Mouse (Mus musculus) ES-E14 (cell line): ENCODE results near the gene Phyhipl. TPM values are rescaled to one million over a fixed set of nuclear protein-coding genes. Genes with fewer than 3 reads are reported as not detected.

Source experiments
- DNase-seq: peaks from one replicate; pipeline ENCODE4 v3.0.0-alpha.2; 2013; ENCODE audit warnings: low read depth, low spot score
- H3K27ac ChIP-seq: 2 replicates; pipeline ENCODE4 v1.5.1; 2012; ENCODE audit warnings: low read depth, mild to moderate bottlenecking, low read length, moderate library complexity, mixed read lengths; ENCODE audit not compliant: poor library complexity, insufficient read depth, severe bottlenecking
- H3K36me3 ChIP-seq: 2 replicates; pipeline ENCODE4 v1.6.1; 2012; ENCODE audit warnings: mild to moderate bottlenecking, low read length, moderate library complexity, mixed read lengths; ENCODE audit not compliant: control insufficient read depth, poor library complexity, insufficient read depth, severe bottlenecking
- H3K4me1 ChIP-seq, 2 experiments: fragments of 150-350 bp in 1 of 2; sonication (generic) in 1 of 2; 2 replicates each; pipeline ENCODE4 v1.6.1; 2012; ENCODE audit warnings: low read length in 2 of 2, mild to moderate bottlenecking in 1 of 2, mixed read lengths in 1 of 2; ENCODE audit not compliant: control insufficient read depth in 2 of 2, insufficient read depth in 2 of 2, poor library complexity in 1 of 2
- H3K4me3 ChIP-seq, 2 experiments: fragments of 150-350 bp in 1 of 2; sonication (generic) in 1 of 2; 2 replicates each; pipeline ENCODE4 v1.5.1; 2012; ENCODE audit warnings: low read length in 2 of 2, low read depth in 1 of 2, mild to moderate bottlenecking in 1 of 2, mixed read lengths in 1 of 2; ENCODE audit not compliant: insufficient read depth in 1 of 2, poor library complexity in 1 of 2, severe bottlenecking in 1 of 2
- H3K9ac ChIP-seq: 2 replicates; pipeline ENCODE4 v1.6.1; 2012; ENCODE audit warnings: low read depth, mild to moderate bottlenecking, low read length, mixed read lengths; ENCODE audit not compliant: poor library complexity, insufficient read depth, severe bottlenecking
- H3K9me3 ChIP-seq: fragments of 150-350 bp; sonication (generic); 2 replicates; pipeline ENCODE4 v1.6.1; 2012; ENCODE audit warnings: low read depth, mild to moderate bottlenecking, low read length; ENCODE audit not compliant: control insufficient read depth, insufficient read depth
- CHD2 ChIP-seq: IDR thresholded peaks from 2 replicates; pipeline ENCODE4 v1.6.1; 2014; ENCODE audit warnings: mild to moderate bottlenecking, low read depth, low read length, inconsistent platforms
- HCFC1 ChIP-seq: IDR thresholded peaks from 2 replicates; pipeline ENCODE4 v1.6.1; 2012; ENCODE audit warnings: low read length, inconsistent platforms, borderline replicate concordance; ENCODE audit not compliant: insufficient read depth
- MAFK ChIP-seq: IDR thresholded peaks from 2 replicates; pipeline ENCODE4 v1.6.1; 2014; ENCODE audit warnings: mild to moderate bottlenecking, low read depth, low read length, inconsistent platforms; ENCODE audit not compliant: insufficient read depth
- ZC3H11A ChIP-seq: IDR thresholded peaks from 2 replicates; pipeline ENCODE4 v1.6.1; 2012; ENCODE audit warnings: low read depth, mild to moderate bottlenecking, inconsistent platforms, low read length, borderline replicate concordance
- ZNF384 ChIP-seq: IDR thresholded peaks from 2 replicates; pipeline ENCODE4 v1.6.1; 2012; ENCODE audit warnings: low read depth, low read length, inconsistent platforms
- in situ Hi-C, 2 experiments: fragments of 600-800 bp; cut with MboI; formaldehyde crosslinking; loops; one replicate each; pipeline ENCODE4 v1.15.1; 2025; ENCODE audit warnings: low sequenced_read_pairs in 2 of 2, inconsistent platforms in 1 of 2; ENCODE audit not compliant: unreplicated experiment in 2 of 2
- total RNA-seq: library from RNA; depleted of rRNA; stranded (reverse); fragments of 300-350 nt; gene quantifications from 2 replicates; pipeline ENCODE4 v1.2.3, GENCODE M21; 2012

Gene Phyhipl
- total RNA-seq, 1 experiment: 1.5 TPM

DNA sequence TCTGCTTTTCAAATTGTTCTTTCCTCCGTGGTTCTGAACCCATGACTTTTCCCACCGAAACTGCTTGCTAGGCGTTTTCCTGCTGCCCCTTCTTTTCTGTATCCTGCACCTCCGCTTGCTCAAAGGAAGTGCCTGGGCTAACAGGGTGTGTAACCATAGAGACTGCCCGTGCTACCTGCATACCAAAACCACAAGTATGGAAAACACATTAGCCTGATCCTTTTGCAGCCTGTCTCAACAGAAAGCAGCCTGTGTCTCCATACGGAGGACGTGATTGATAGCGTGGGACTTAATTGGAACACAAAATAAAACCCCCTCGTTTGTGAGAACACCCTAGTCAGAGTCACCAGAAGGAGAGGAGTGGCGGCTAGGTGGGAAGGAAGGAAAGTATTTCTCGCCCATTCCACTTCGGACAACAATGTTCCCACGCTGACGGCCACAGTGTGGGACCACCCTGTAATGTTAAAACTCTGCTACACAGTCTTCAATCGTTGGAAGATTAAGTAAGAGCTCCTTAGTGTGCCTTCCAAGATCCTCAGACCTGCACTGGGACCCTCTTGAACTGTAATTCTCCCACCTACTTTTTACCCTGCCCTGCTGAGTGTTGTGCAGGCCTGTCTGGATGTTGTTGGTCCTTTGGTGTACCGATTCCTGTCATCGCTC lies 15.6 kb downstream of the Phyhipl start:
- Histone ChIP-seq H3K27ac (no peak overlapping the region), H3K36me3 (no peaks in the 10 kb centered on the region), H3K4me1 (no peaks in the 10 kb centered on the region), H3K9ac (no peak overlapping the region), H3K9me3 (no peaks in the 10 kb centered on the region), H3K4me3 (no peak overlapping the region)
- in situ Hi-C loops: no loop called here
- TF ChIP-seq ZNF384 (no peak), MAFK (peak; percentile 60; the same call in 1 of the 2 replicates)
- no peak for DNase-seq

DNA sequence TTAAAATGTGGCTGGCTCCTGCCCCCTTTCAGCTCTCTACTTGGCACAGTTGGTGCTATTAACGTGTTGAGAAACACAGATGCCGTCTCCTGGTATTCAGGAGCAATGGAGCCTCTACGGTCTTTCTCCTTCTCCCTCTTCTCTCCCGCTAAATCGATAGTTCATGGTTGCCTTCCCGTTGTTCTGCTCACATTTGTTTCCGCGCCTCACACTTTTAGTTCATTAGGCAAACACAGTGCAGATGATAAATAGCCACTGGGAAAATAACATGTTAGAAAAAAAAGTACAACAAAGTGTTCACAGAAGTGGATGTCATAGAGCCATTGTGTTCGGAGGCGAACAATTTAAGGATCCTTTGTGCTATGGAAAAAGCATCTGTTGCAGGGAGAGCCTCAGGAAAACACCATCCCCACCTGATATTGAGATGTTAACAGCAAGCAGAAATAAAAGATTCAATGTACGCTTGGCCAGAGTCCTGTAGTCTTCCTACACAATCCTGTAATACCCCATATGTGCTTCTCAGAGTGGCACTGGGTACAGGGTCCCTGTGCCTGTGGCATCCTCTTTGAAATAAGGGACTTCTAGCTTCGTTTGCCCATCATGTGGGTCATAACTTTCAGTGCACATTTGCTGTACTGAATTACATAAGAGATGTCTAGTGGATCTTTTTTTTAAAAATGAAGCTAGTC lies 18.0 kb downstream of the Phyhipl start:
- Histone ChIP-seq H3K4me3 (no peak overlapping the region), H3K36me3 (no peaks in the 10 kb centered on the region), H3K27ac (no peak overlapping the region), H3K9ac (no peak overlapping the region), H3K4me1 (no peaks in the 10 kb centered on the region), H3K9me3 (no peaks in the 10 kb centered on the region)
- in situ Hi-C loops: no loop called here
- TF ChIP-seq HCFC1: no peak
- TF ChIP-seq CHD2: no peak
- no peak for DNase-seq

DNA sequence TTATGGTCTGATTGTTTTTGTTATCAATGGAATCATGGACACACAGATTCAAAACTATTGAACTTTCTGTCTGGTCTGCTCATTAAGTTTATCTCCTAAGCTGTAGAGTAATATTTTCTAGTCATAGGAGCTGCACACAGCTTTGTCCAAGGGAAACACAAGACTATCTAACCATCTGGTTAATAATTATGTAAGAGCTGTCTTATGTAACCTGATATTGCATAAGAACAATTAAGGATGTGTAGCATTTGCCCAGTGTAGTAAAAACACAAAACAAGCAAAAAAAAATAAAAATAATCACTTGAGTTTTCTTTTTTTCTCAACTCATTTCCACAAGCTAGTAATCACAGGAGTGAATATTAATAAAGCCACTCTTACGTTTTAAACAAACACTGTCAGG lies 20.5 kb downstream of the Phyhipl start:
- in situ Hi-C loops: no loop called here
- Histone ChIP-seq H3K9me3 (no peaks in the 10 kb centered on the region), H3K27ac (no peak overlapping the region), H3K36me3 (no peaks in the 10 kb centered on the region), H3K4me1 (no peaks in the 10 kb centered on the region), H3K4me3 (no peak overlapping the region), H3K9ac (no peak overlapping the region)
- no peak for TF ChIP-seq HCFC1
- no peak for TF ChIP-seq CHD2
- TF ChIP-seq MAFK: no peak
- TF ChIP-seq ZNF384: no peak
- TF ChIP-seq ZC3H11A: no peak
- DNase-seq: no peak

DNA sequence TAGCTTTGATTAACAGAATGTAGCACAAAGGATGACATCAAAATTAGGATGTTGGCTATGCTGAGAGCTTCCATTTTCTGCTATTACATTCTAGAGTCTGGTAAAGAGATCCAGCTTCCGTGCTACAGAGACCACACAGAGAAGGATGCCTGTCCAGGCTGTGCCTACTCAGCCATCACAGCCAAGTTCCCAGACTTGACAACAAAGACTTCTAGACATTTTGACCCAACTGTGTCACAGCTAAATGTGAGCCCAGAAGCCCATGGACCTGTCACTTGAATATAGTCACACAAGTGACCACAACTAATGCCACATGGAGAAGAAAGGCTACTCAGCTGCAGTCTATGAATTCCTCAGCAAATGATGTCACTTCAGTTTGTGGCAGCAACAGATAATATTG lies 24.6 kb downstream of the Phyhipl start:
- TF ChIP-seq HCFC1: no peak
- no peak for TF ChIP-seq ZC3H11A
- TF ChIP-seq MAFK: no peak
- TF ChIP-seq ZNF384: no peak
- no peak for TF ChIP-seq CHD2
- no peak for DNase-seq

DNA sequence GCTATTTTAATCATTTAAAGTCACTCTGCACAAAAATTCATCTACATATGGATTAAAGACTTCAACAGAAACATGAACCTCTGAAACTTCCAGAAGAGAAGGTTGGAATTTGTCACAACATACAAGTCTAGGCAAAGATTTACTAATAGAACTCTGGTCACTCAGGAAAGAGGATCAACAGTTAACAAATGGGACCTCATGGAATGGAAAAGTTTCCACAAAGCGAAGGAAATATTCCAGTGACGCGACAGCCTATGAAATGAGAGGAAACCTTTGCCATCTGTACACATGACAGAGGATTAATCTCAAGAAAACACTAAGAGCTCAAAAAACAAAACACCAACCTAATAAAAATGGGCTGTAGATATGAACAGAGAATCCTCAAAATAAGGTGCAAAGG lies 32.3 kb downstream of the Phyhipl start:
- Histone ChIP-seq H3K9me3 (no peaks in the 10 kb centered on the region), H3K36me3 (no peaks in the 10 kb centered on the region), H3K4me3 (no peak overlapping the region), H3K4me1 (no peaks in the 10 kb centered on the region), H3K9ac (no peak overlapping the region), H3K27ac (no peak overlapping the region)
- in situ Hi-C loops: no loop called here
- DNase-seq: no peak
- no peak for TF ChIP-seq CHD2

More for the DNA sequence above, 24.6 kb downstream of the Phyhipl start:
- Histone ChIP-seq H3K27ac (no peak overlapping the region), H3K9me3 (no peaks in the 10 kb centered on the region), H3K4me1 (no peaks in the 10 kb centered on the region), H3K4me3 (no peak overlapping the region), H3K9ac (no peak overlapping the region), H3K36me3 (no peaks in the 10 kb centered on the region)
- in situ Hi-C loops: no loop called here
